Mouse (Mus musculus): ENCODE data around the gene Palm2. TPM values are rescaled to one million over a fixed set of nuclear protein-coding genes. Genes with fewer than 3 reads are reported as not detected.
A peak's percentile ranks its signal among the peaks of the same experiment; 100 is the strongest.

The Palm2 gene
- polyA plus RNA-seq, 1 experiment from 2014 or later: 4.1 TPM

DNA sequence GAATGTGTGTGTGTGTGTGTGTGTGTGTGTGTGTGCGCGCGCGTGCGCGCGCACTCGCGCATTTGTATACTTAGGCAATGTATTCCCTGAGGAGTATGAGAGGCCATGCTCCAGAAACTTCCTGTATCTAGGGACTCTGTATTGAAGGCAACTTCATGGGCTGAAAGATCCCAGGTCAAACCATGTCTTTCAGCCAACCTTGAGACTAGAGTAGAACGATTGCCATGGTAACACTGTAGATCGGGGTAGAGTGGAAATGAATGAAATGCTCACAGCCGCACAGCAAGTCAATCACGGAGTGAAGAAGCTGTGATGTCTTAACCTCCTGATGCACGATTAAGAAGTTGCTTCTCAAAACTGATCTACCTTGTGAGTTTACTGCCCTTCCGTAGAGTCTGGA is 89.4 kb downstream of the Palm2 start:
- no peak for DNase-seq (ENCODE audit: low spot score)
- peaks cover 4% of the 10 kb centered on the region; the same call in 1 of the 2 replicates for H3K4me1 ChIP-seq
- H3K9me3 ChIP-seq: no peaks in the 10 kb centered on the region
- 97% methylated on average over 15 of the region's 15 CpGs for WGBS
- H3K36me3 ChIP-seq (replicated peaks): no peaks in the 10 kb centered on the region
- H3K4me3 ChIP-seq: no peak overlapping the region
- H3K27ac ChIP-seq (replicated peaks): no peak overlapping the region
- no peaks in the 10 kb centered on the region for H3K27me3 ChIP-seq (replicated peaks; ENCODE audit: low read depth, poor library complexity, severe bottlenecking)

DNA sequence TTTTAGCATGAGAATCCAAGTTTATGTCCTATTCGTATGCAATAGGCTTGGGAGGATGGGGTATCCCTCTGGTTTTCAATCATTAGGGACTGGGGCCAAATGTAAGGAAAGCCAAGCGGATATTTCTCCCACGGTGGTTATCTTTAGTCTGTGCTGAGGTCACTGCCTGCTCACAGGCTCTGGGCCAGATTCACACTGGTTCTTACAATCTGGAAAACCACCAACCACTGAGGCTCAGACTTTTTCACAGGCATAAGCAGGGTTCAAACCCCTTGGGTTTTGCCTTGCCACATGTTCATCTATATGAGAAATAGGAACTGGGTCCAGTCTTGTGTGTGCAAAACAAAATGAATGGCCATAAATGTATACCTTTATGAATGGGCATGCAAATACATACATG is 90.4 kb downstream of the Palm2 start:
- H3K4me1 ChIP-seq: peaks cover 6% of the 10 kb centered on the region; the same call in 1 of the 2 replicates
- no peaks in the 10 kb centered on the region for H3K27me3 ChIP-seq (replicated peaks; ENCODE audit: low read depth, poor library complexity, severe bottlenecking)
- no peaks in the 10 kb centered on the region for H3K9me3 ChIP-seq
- no peak for DNase-seq (ENCODE audit: low spot score)
- WGBS: 93% methylated on average over 3 of the region's 3 CpGs
- H3K27ac ChIP-seq (replicated peaks): no peak overlapping the region
- H3K4me3 ChIP-seq: no peak overlapping the region
- H3K36me3 ChIP-seq (replicated peaks): no peaks in the 10 kb centered on the region

DNA sequence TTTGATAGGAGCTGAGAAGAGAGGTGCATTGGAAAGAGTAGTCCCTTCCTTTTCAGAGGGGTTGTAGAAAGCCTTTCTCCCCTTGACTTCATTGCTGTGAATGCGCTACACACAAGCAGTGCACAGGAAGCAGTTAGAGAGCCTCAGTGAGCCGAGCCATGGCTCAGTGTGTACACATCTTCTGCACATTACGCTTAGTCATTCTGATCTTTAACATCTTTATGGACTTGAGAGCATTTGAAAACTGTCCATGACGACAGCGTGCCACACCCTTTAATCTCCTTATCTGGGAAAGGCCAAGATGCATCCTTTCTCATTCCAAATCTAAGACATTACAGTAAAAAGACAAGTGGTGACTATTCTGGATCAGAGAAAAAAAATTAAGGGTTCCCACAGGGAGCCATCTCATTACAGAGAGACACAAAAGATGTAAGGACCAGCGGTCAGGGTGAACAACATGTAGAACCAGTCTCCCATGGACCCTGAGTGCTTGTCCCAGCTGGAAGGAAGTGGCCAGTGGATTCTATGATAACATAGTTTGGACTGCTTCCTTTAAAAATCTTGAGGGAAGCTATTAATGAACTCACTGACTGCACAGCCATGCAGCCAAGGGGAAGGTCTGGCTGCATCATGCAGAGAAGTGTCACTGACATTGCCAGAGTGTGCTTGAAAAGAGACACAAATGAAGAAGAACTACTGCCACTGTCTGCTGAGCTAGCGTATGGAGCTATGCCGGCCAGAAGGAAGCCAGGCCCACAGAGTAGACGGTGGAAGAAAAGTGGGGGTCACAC is 91.4 kb downstream of the Palm2 start:
- Histone ChIP-seq H3K4me1 (peaks cover 12% of the 10 kb centered on the region; the same call in 1 of the 2 replicates), H3K9me3 (no peaks in the 10 kb centered on the region), H3K27me3 (replicated peaks; ENCODE audit: low read depth, poor library complexity, severe bottlenecking) (no peaks in the 10 kb centered on the region), H3K36me3 (replicated peaks) (no peaks in the 10 kb centered on the region), H3K4me3 (no peak overlapping the region), H3K27ac (replicated peaks) (no peak overlapping the region)
- 80% methylated on average over 9 of the region's 9 CpGs for whole genome bisulfite sequencing
- no peak for DNase-seq (ENCODE audit: low spot score)

DNA sequence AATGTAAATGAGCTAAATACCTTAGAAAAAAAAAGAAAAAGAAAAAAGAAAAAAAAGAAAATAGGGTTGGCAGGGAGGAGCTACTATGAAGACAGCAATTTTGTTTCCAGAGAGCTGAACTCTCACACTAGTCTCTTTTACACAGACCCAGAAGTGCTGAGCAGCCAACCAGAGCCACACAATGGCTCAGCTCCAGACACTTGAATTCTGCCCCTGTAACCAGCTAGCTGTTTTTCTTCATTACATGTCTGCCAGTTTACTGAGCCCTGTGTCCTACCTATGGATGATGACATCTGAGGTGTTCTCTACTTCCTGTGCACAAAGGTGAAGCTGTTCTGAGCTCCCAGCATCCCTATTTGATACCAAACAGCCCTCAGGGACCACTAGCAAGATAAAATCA is 94.2 kb downstream of the Palm2 start:
- no peaks in the 10 kb centered on the region for H3K9me3 ChIP-seq
- DNase-seq (ENCODE audit: low spot score): no peak
- no peak overlapping the region for H3K27ac ChIP-seq (replicated peaks)
- no peak overlapping the region for H3K4me3 ChIP-seq
- H3K36me3 ChIP-seq (replicated peaks): no peaks in the 10 kb centered on the region
- H3K4me1 ChIP-seq: peaks cover 12% of the 10 kb centered on the region; the same call in 1 of the 2 replicates
- H3K27me3 ChIP-seq (replicated peaks; ENCODE audit: low read depth, poor library complexity, severe bottlenecking): no peaks in the 10 kb centered on the region

DNA sequence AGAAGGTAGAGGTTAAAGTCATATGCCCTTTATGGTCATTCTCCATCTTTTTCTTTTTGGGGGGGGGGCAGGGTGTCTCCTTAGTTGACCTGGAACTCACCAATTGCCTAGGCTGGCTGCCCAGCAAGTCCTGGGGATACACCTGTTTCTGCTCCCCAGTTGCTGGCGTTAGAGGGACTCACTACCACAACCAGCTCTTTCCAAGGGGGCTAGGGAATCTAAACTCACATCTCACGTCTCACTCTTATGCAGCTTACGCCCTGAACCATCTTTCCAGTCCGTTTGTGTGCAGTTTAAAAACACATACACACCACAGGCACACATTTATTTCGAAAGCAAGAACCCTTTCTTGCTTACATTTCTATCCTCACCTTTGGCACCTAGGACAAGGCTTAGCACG is 99.6 kb downstream of the Palm2 start:
- WGBS: 85% methylated on average over 6 of the region's 6 CpGs
- DNase-seq (ENCODE audit: low spot score): no peak

DNA sequence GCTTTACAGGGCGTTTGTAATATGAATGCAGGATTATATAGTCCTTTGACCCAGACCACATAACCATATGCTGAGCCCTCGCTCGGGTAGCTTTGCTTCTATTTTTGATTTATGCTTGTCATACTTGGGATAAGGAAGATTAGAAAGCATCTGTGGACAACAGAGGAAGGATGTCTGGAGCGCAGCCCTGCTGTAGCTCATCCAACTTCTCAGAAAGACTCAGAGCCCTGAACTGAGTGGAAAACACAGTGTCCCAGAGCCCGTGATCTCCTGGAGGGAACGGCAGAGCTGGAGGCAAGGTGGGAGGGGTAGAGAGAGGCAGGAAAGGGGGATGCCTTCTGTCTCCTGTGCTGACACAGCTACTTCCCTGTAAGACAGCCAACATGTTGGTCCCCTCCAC is 100.2 kb downstream of the Palm2 start:
- no peak for DNase-seq (ENCODE audit: low spot score)
- WGBS: 83% methylated on average over 6 of the region's 6 CpGs
- H3K4me1 ChIP-seq: peaks cover 19% of the 10 kb centered on the region
- H3K36me3 ChIP-seq (replicated peaks): no peaks in the 10 kb centered on the region
- H3K9me3 ChIP-seq: no peaks in the 10 kb centered on the region
- no peaks in the 10 kb centered on the region for H3K27me3 ChIP-seq (replicated peaks; ENCODE audit: low read depth, poor library complexity, severe bottlenecking)
- no peak overlapping the region for H3K4me3 ChIP-seq
- no peak overlapping the region for H3K27ac ChIP-seq (replicated peaks)

More for the DNA sequence above, 99.6 kb downstream of the Palm2 start:
- H3K9me3 ChIP-seq: no peaks in the 10 kb centered on the region
- peaks cover 19% of the 10 kb centered on the region for H3K4me1 ChIP-seq
- H3K4me3 ChIP-seq: no peak overlapping the region
- H3K36me3 ChIP-seq (replicated peaks): no peaks in the 10 kb centered on the region
- H3K27me3 ChIP-seq (replicated peaks; ENCODE audit: low read depth, poor library complexity, severe bottlenecking): no peaks in the 10 kb centered on the region
- H3K27ac ChIP-seq (replicated peaks): no peak overlapping the region

DNA sequence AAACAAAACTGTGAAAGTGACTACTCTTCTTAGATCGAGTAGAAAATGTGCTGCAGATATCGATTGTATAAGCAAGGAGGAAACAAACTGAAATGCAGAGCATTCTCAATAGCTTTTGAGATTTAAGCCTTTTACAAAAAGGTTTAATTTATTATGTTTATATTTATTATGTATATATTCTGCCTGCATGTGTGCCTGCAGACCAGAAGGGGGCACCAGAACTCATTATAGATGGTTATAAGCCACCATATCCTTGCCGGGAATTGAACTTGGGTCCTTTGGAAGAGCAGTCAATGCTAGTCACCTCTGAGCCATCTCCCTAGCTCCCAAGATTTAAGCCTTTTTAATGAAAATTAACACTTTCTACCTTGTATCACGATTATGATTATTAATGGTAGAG is 101.0 kb downstream of the Palm2 start:
- no peak overlapping the region for H3K4me3 ChIP-seq
- no peaks in the 10 kb centered on the region for H3K27me3 ChIP-seq (replicated peaks; ENCODE audit: low read depth, poor library complexity, severe bottlenecking)
- no peak overlapping the region for H3K27ac ChIP-seq (replicated peaks)
- no peaks in the 10 kb centered on the region for H3K36me3 ChIP-seq (replicated peaks)
- no peaks in the 10 kb centered on the region for H3K9me3 ChIP-seq
- H3K4me1 ChIP-seq: peaks cover 11% of the 10 kb centered on the region
- DNase-seq (ENCODE audit: low spot score): no peak
- 89% methylated on average over 4 of the region's 4 CpGs for WGBS

DNA sequence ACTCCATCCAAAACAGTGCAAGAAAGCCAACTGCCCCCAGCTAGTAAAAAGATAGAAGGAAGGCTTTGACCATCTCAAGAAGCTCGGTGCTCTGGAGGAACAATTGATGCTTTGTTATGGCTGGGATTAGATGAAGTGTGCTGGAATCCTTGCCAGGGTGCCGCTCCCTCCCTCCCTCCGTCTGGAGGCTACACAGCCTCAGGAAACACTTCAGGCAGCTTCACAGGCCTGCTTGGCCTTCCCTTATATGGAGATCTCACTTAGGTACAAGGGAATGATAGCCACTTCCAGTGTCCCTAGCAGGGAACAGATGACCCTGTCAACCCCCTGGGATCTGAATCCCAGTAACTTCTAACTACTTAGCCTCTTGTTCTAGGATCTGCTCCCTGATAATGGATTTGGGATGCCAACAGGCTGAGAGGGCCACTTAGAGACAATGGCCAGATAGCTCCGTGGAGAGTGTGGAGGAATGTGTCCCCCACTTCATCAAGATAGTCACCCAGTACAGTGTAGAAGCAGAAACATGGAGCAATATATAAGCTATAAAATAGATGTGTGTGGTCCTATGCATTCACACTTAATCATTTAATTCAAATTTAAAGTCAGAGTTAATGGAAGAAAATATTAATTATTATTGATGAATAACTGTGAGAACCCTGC is 104.1 kb downstream of the Palm2 start:
- no peak overlapping the region for H3K4me3 ChIP-seq
- peaks cover 16% of the 10 kb centered on the region for H3K4me1 ChIP-seq
- H3K27ac ChIP-seq (replicated peaks): peak overlapping the region; percentile 69
- DNase-seq (ENCODE audit: low spot score): peak; percentile 48
- no peaks in the 10 kb centered on the region for H3K27me3 ChIP-seq (replicated peaks; ENCODE audit: low read depth, poor library complexity, severe bottlenecking)
- H3K9me3 ChIP-seq: no peaks in the 10 kb centered on the region
- H3K36me3 ChIP-seq (replicated peaks): no peaks in the 10 kb centered on the region
- 10% methylated on average over 4 of the region's 4 CpGs for WGBS

DNA sequence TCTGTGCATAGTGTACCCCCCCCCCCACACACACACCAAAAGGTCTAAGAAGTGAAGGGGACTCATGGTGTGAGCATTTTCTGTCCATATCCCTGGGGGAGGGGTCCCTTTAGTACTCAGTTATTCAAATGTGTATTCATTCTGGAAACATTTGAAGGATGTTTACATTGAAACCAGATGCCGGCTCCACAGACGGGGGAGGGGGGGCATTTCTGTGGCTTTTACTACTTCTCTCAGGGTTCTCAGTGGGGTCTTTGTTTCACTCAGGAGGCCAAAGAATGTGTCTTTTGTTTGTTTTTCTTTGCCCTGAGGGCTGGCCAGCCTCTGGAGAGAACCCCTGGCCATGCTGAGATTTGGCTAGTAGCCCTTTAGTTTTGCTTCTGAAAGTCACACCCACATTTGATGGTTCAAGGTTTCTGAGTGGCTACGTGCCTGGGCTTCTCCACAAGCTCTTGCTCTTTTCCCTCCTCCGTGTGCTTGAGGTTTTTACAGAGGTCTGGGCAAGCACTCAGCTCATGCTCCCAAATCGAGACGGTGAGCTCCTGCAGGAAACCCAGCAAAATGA is 109.7 kb downstream of the Palm2 start:
- H3K9me3 ChIP-seq: no peaks in the 10 kb centered on the region
- peak; percentile 88 for DNase-seq (ENCODE audit: low spot score)
- H3K4me3 ChIP-seq: 0 out of 2 replicates have a peak overlapping the region, but pooled peaks have one; percentile 18
- H3K36me3 ChIP-seq (replicated peaks): no peaks in the 10 kb centered on the region
- no peaks in the 10 kb centered on the region for H3K27me3 ChIP-seq (replicated peaks; ENCODE audit: low read depth, poor library complexity, severe bottlenecking)
- peak overlapping the region; percentile 89 for H3K27ac ChIP-seq (replicated peaks)
- H3K4me1 ChIP-seq: peaks cover 22% of the 10 kb centered on the region
- WGBS: 4% methylated on average over 6 of the region's 6 CpGs

DNA sequence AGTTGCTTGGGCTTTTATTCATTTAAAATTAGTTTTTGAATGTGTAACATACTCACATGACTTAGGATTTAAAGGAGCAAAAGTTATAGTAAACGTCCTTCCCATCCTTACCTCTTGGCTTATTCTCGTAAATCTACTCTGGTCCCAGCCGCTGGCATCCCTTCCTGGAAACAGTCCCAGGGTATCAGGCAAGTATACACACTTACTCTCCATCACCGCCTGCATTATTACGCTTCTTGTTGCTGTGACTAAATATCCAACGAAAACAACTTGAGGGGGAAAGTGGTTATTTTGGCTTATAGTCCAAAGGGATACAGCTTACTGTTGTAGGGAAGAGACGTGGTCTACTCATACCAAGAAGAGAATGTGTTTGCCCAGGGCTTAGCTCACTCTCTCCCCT is 113.7 kb downstream of the Palm2 start:
- H3K27ac ChIP-seq (replicated peaks): no peak overlapping the region
- no peak for DNase-seq (ENCODE audit: low spot score)
- no peaks in the 10 kb centered on the region for H3K27me3 ChIP-seq (replicated peaks; ENCODE audit: low read depth, poor library complexity, severe bottlenecking)
- no peaks in the 10 kb centered on the region for H3K36me3 ChIP-seq (replicated peaks)
- H3K9me3 ChIP-seq: no peaks in the 10 kb centered on the region
- no peak overlapping the region for H3K4me3 ChIP-seq
- peaks cover 25% of the 10 kb centered on the region for H3K4me1 ChIP-seq
- 91% methylated on average over 7 of the region's 7 CpGs for WGBS

DNA sequence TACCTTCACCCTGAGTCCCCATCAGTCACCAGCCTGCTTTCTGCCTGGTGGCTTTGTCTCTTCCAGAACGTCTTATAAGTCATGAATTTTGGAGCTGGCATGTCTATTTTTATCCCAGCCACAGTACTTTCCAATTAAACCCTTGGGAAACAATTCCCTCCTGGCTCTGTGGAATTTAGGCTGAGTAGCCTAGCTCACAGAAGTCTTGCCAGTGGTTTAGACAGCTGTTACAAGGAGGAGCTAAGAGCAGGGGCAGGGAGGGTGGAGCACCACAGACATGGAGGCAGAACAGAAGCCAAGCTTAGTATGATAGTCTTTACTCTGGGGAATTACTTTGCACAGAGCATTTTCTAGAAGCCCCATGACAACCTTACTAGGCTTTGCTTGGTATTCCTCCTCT is 116.2 kb downstream of the Palm2 start:
- DNase-seq (ENCODE audit: low spot score): no peak
- no peaks in the 10 kb centered on the region for H3K27me3 ChIP-seq (replicated peaks; ENCODE audit: low read depth, poor library complexity, severe bottlenecking)
- no peaks in the 10 kb centered on the region for H3K36me3 ChIP-seq (replicated peaks)
- H3K27ac ChIP-seq (replicated peaks): no peak overlapping the region; the same call in 1 of the 2 replicates
- no peak overlapping the region for H3K4me3 ChIP-seq
- 27% methylated on average over 1 of the region's 1 CpGs for WGBS
- H3K4me1 ChIP-seq: peaks cover 11% of the 10 kb centered on the region
- H3K9me3 ChIP-seq: no peaks in the 10 kb centered on the region

DNA sequence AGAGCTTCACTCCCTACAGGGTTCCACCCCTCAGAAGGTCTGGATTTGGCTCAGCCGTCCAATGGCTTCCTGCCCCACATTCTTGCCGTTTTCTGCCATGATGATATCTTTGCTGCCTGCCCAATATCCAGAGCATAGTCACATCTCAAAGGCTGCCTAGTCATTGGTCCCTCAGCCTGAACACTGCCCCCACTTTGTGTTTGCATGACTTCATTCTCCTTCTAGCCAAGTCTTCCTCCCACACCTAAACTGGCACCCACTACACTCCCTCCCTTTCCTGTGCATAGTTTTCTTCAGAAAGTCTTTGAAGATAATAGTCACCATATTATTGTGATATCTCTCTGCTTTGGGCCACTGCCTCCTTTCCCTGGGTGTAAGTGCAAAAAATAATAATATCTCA is 123.1 kb downstream of the Palm2 start:
- WGBS: 80% methylated on average over 2 of the region's 2 CpGs

DNA sequence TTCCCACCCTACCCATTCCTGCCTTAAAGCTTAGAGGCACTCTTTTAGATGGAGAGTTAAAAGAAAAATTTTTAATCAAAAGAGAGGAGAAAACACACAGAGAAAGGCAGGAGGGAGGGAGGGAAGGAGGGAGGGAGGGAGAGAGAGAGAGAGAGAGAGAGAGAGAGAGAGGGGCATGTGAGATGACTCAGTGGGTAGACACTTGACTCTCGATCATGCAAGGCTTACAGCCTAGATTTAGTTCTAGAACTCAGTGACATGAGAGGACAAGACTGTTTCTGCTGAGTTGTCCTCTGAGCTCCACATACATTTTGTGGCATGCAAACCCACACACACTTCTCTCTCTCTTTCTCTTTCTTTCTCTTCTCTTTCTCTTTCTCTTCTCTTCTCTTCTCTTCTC is 125.4 kb downstream of the Palm2 start:
- Histone ChIP-seq H3K9me3 (no peaks in the 10 kb centered on the region), H3K4me3 (no peak overlapping the region), H3K27me3 (replicated peaks; ENCODE audit: low read depth, poor library complexity, severe bottlenecking) (0 out of 2 replicates have a peak, but pooled peaks cover 3% of the 10 kb centered on the region), H3K27ac (replicated peaks) (no peak overlapping the region), H3K4me1 (peaks cover 36% of the 10 kb centered on the region), H3K36me3 (replicated peaks) (no peaks in the 10 kb centered on the region)
- 84% methylated on average over 1 of the region's 1 CpGs for WGBS
- DNase-seq (ENCODE audit: low spot score): no peak

More for the DNA sequence above, 123.1 kb downstream of the Palm2 start:
- Histone ChIP-seq H3K36me3 (replicated peaks) (no peaks in the 10 kb centered on the region), H3K27me3 (replicated peaks; ENCODE audit: low read depth, poor library complexity, severe bottlenecking) (0 out of 2 replicates have a peak, but pooled peaks cover 3% of the 10 kb centered on the region), H3K4me3 (no peak overlapping the region), H3K9me3 (no peaks in the 10 kb centered on the region), H3K27ac (replicated peaks) (no peak overlapping the region; the same call in 1 of the 2 replicates), H3K4me1 (peaks cover 36% of the 10 kb centered on the region)
- DNase-seq (ENCODE audit: low spot score): no peak

Data from embryonic facial prominence, embryonic 10.5 days (tissue).